Mouse (Mus musculus) spleen, postnatal 0 days (tissue): ENCODE measurements around the gene Hacd2. TPM values are rescaled to one million over a fixed set of nuclear protein-coding genes. Genes with fewer than 3 reads are reported as not detected.

ENCODE experiments used
- polyA plus RNA-seq: library from polyadenylated mRNA; unstranded; fragments of >200 nt; fragmentation: Nextera tagmentation; extraction: Ambion mirVana; gene quantifications from 2 replicates; pipeline ENCODE4 v1.2.1, GENCODE M21; 2015

Gene Hacd2
- polyA plus RNA-seq: 45.7 and 57.3 TPM in 2 replicates

DNA sequence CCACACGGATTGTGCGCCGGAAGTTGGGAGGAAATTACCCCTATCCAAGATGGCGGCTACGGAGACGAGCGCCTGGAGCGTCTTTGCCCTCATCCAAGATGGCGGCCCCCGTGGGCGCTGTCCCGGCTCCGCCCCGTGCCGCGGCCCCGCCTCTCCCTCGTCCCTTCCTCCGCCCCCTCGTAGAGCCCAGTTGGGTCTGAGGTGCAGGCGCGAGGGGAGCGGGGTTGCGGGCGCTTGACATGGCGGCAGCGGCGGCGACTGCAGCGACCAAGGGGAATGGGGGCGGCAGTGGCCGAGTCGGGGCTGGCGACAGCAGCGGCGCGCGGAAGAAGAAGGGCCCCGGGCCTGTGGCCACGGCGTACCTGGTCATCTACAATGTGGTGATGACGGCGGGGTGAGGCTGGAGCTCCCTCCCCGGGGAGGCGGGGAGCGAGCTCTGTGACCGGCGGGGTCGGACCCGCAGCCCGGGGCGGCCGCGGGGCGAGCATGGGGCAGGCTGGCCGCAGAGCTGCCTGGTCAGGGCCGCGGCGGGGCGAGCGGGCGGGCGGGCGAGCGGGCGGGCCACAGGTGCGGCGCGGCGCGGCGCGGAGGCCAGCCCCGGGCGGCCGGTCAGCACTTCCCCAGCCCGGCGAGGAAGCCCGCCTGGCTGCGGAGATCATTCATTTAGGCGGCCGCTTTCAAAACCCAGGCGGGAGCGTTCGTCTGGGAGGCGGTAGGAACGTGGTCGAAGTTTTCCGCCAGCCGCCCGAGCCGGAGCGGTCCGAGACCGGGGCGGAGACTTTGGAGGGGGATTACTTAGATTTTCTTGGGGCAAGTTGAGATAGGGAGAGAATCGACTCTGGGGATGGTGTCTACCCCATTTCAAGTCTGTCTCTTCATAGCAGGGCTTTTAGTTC is at the start of gene Hacd2:
Gene Hacd2, plus strand, starts transcription at position 187 of the 896 bp plus-strand sequence.

DNA sequence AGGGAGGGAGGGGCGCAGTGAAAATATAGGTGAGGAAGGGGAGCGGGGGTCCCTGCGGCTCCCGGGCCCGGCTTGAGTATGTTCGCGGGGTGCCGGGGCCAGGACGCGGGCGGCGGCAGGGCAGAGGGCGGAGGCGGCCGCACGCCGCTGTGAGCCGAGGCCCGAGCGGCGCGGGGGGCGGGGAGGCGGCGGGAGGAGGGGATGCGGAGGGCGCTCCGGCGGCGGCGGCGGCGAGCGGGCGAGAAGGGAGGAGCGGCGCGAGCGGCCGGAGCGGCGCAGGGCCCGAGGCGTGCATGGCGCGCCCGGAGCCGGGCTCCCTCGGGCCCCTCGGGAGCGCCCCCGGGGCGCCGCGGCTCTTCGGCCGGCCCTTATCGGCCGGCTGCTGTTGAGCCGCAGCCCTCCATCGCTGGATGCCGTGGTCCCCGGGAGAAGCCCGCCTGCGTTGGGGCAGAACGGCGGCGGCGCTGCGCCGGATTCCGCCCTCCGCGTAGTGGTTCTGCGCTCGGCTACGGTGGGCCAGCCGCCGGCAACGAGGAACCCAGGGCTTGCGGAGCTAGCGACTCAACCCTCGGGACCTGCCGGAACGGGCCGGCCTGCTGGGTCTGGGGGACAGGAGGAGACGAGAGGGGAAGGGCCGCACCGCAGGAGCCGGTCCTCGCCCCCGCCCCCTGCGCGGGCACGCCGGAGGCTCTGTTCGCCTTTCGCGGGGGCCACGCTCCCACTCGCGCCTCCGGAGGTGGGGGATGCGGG is 132.6 kb downstream of the Hacd2 start, which contains the start of gene Adcy5:
Gene Adcy5, plus strand, starts transcription at position 237 of the 750 bp plus-strand sequence.

Other genes starting within 250 kb of the Hacd2 start
- 0.36 and 0.44 TPM in 2 replicates for gene Adcy5, start 132.4 kb downstream of the Hacd2 start, polyA plus RNA-seq